Mouse (Mus musculus): Measurements from ENCODE around the gene Hbq1a. TPM values are rescaled to one million over a fixed set of nuclear protein-coding genes. Genes with fewer than 3 reads are reported as not detected.
"Not testable (repeated sequence)": the region's sequence is repeated elsewhere in the genome, so short reads cannot be mapped to it uniquely, and the experiment has no call there.

Gene Hbq1a
- polyA plus RNA-seq (2016; fragmentation: Nextera tagmentation; extraction: Ambion mirVana) = not detected in 2 replicates

- peak; percentile 68 for DNase-seq (ENCODE audit: low spot score)
These were observed at the start of gene Hbq1a for GRCm38 (mm10) chr11:32299865-32300264. Gene Hbq1a, plus strand, starts transcription at chr11:32300069.

GRCm38 (mm10) chr11:32250880-32251763 lies 48.7 kb upstream of the Hbq1a start:
- WGBS = 85% methylated on average over 8 of the region's 8 CpGs
- Histone ChIP-seq H3K36me3 (replicated peaks) (peaks cover 95% of the 10 kb centered on the region), H3K9me3 (no peaks in the 10 kb centered on the region), H3K4me1 (no peaks in the 10 kb centered on the region), H3K4me3 (no peak overlapping the region), H3K27me3 (replicated peaks; ENCODE audit: low read depth, poor library complexity, severe bottlenecking) (no peaks in the 10 kb centered on the region), H3K27ac (replicated peaks) (no peak overlapping the region)
- no peak for DNase-seq (ENCODE audit: low spot score)

More at GRCm38 (mm10) chr11:32299865-32300264, at the start of gene Hbq1a:
- H3K27me3 ChIP-seq (replicated peaks; ENCODE audit: low read depth, poor library complexity, severe bottlenecking) = peaks cover 29% of the 10 kb centered on the region
- H3K4me1 ChIP-seq; H3K36me3 ChIP-seq (replicated peaks); H3K9me3 ChIP-seq; H3K27ac ChIP-seq (replicated peaks): not testable (repeated sequence)
- 9% methylated on average over 16 of the region's 16 CpGs for WGBS
- H3K4me3 ChIP-seq = peak within 1 kb of the TSS; percentile 45

- H3K36me3 ChIP-seq (replicated peaks) = peaks cover 75% of the 10 kb centered on the region
- no peak overlapping the region for H3K4me3 ChIP-seq
- no peak overlapping the region for H3K27ac ChIP-seq (replicated peaks)
- H3K27me3 ChIP-seq (replicated peaks; ENCODE audit: low read depth, poor library complexity, severe bottlenecking) = no peaks in the 10 kb centered on the region
- WGBS = 95% methylated on average over 1 of the region's 1 CpGs
- DNase-seq (ENCODE audit: low spot score) = no peak
- H3K4me1 ChIP-seq = no peaks in the 10 kb centered on the region
- H3K9me3 ChIP-seq = no peaks in the 10 kb centered on the region
These were observed 46.7 kb upstream of the Hbq1a start for GRCm38 (mm10) chr11:32253121-32253520.

GRCm38 (mm10) chr11:32256146-32256545 lies 43.7 kb upstream of the Hbq1a start:
- no peak overlapping the region for H3K27ac ChIP-seq (replicated peaks)
- H3K36me3 ChIP-seq (replicated peaks) = peaks cover 74% of the 10 kb centered on the region
- H3K4me1 ChIP-seq = no peaks in the 10 kb centered on the region
- DNase-seq (ENCODE audit: low spot score) = no peak
- no peaks in the 10 kb centered on the region for H3K9me3 ChIP-seq
- H3K4me3 ChIP-seq = no peak overlapping the region
- WGBS = 98% methylated on average over 1 of the region's 1 CpGs
- no peaks in the 10 kb centered on the region for H3K27me3 ChIP-seq (replicated peaks; ENCODE audit: low read depth, poor library complexity, severe bottlenecking)

- Histone ChIP-seq H3K27me3 (replicated peaks; ENCODE audit: low read depth, poor library complexity, severe bottlenecking) (no peaks in the 10 kb centered on the region), H3K9me3 (no peaks in the 10 kb centered on the region), H3K4me3 (no peak overlapping the region), H3K36me3 (replicated peaks) (peaks cover 73% of the 10 kb centered on the region), H3K4me1 (no peaks in the 10 kb centered on the region), H3K27ac (replicated peaks) (0 out of 2 replicates have a peak overlapping the region, but pooled peaks have one; percentile 14)
- no peak for DNase-seq (ENCODE audit: low spot score)
- 85% methylated on average over 3 of the region's 3 CpGs for WGBS
These were observed 43.3 kb upstream of the Hbq1a start for GRCm38 (mm10) chr11:32256566-32256965.

- Histone ChIP-seq H3K4me1 (peaks cover 21% of the 10 kb centered on the region), H3K27ac (replicated peaks) (0 out of 2 replicates have a peak overlapping the region, but pooled peaks have one; percentile 40), H3K9me3 (no peaks in the 10 kb centered on the region), H3K4me3 (no peak overlapping the region), H3K36me3 (replicated peaks) (peaks cover 44% of the 10 kb centered on the region), H3K27me3 (replicated peaks; ENCODE audit: low read depth, poor library complexity, severe bottlenecking) (no peaks in the 10 kb centered on the region)
- 80% methylated on average over 10 of the region's 10 CpGs for WGBS
- DNase-seq (ENCODE audit: low spot score) = no peak
These were observed 37.0 kb upstream of the Hbq1a start for GRCm38 (mm10) chr11:32262674-32263415.

GRCm38 (mm10) chr11:32265117-32265738 lies 34.6 kb upstream of the Hbq1a start:
- no peak overlapping the region for H3K27ac ChIP-seq (replicated peaks)
- no peak overlapping the region for H3K4me3 ChIP-seq
- no peak for DNase-seq (ENCODE audit: low spot score)
- peaks cover 27% of the 10 kb centered on the region for H3K36me3 ChIP-seq (replicated peaks)
- 0 out of 2 replicates have a peak, but pooled peaks cover 4% of the 10 kb centered on the region for H3K27me3 ChIP-seq (replicated peaks; ENCODE audit: low read depth, poor library complexity, severe bottlenecking)
- WGBS = 91% methylated on average over 3 of the region's 3 CpGs
- no peaks in the 10 kb centered on the region for H3K9me3 ChIP-seq
- peaks cover 27% of the 10 kb centered on the region for H3K4me1 ChIP-seq

GRCm38 (mm10) chr11:32266194-32266593 lies 33.7 kb upstream of the Hbq1a start:
- H3K27me3 ChIP-seq (replicated peaks; ENCODE audit: low read depth, poor library complexity, severe bottlenecking) = 0 out of 2 replicates have a peak, but pooled peaks cover 4% of the 10 kb centered on the region
- no peak overlapping the region for H3K4me3 ChIP-seq
- DNase-seq (ENCODE audit: low spot score) = no peak
- no peaks in the 10 kb centered on the region for H3K9me3 ChIP-seq
- peaks cover 27% of the 10 kb centered on the region for H3K4me1 ChIP-seq
- peaks cover 17% of the 10 kb centered on the region for H3K36me3 ChIP-seq (replicated peaks)
- WGBS = 92% methylated on average over 6 of the region's 6 CpGs
- H3K27ac ChIP-seq (replicated peaks) = no peak overlapping the region

- 39% methylated on average over 6 of the region's 6 CpGs for WGBS
- Histone ChIP-seq H3K36me3 (replicated peaks) (peaks cover 12% of the 10 kb centered on the region), H3K9me3 (no peaks in the 10 kb centered on the region), H3K27me3 (replicated peaks; ENCODE audit: low read depth, poor library complexity, severe bottlenecking) (0 out of 2 replicates have a peak, but pooled peaks cover 4% of the 10 kb centered on the region), H3K27ac (replicated peaks) (peak overlapping the region; percentile 94), H3K4me3 (peak overlapping the region; percentile 77), H3K4me1 (peaks cover 27% of the 10 kb centered on the region)
- no peak for DNase-seq (ENCODE audit: low spot score)
These were observed 33.1 kb upstream of the Hbq1a start for GRCm38 (mm10) chr11:32266776-32267175.

- Histone ChIP-seq H3K4me3 (peak within 1 kb of the TSS; percentile 77), H3K4me1 (peaks cover 27% of the 10 kb centered on the region), H3K36me3 (replicated peaks) (peaks cover 6% of the 10 kb centered on the region), H3K9me3 (no peaks in the 10 kb centered on the region), H3K27ac (replicated peaks) (peak within 1 kb of the TSS; percentile 94), H3K27me3 (replicated peaks; ENCODE audit: low read depth, poor library complexity, severe bottlenecking) (0 out of 2 replicates have a peak, but pooled peaks cover 4% of the 10 kb centered on the region)
- under 1% methylated on average over 54 of the region's 54 CpGs for WGBS
- DNase-seq (ENCODE audit: low spot score) = peak; percentile 96
These were observed 32.5 kb upstream of the Hbq1a start, which contains the start of gene Nprl3 for GRCm38 (mm10) chr11:32267188-32267884. Gene Nprl3, minus strand, starts transcription at chr11:32267707.

- peak; percentile 18 for DNase-seq (ENCODE audit: low spot score)
- Histone ChIP-seq H3K36me3 (replicated peaks) (0 out of 2 replicates have a peak, but pooled peaks cover under 1% of the 10 kb centered on the region), H3K4me3 (peak overlapping the region; percentile 77), H3K4me1 (peaks cover 21% of the 10 kb centered on the region), H3K27me3 (replicated peaks; ENCODE audit: low read depth, poor library complexity, severe bottlenecking) (0 out of 2 replicates have a peak, but pooled peaks cover 4% of the 10 kb centered on the region), H3K27ac (replicated peaks) (peak overlapping the region; percentile 94), H3K9me3 (no peaks in the 10 kb centered on the region)
- 20% methylated on average over 5 of the region's 5 CpGs for WGBS
These were observed 31.9 kb upstream of the Hbq1a start for GRCm38 (mm10) chr11:32267964-32268363.
